Mouse (Mus musculus) G1E (cell line): ENCODE data around the gene Sdccag8.

ENCODE experiments used
- CTCF ChIP-seq: IDR thresholded peaks from 2 replicates; pipeline ENCODE4 v1.5.1; 2012; ENCODE audit warnings: low read depth, low read length, inconsistent platforms, mixed read lengths
- GATA1 ChIP-seq: IDR thresholded peaks from 2 replicates; pipeline ENCODE4 v1.6.1; 2012; ENCODE audit warnings: borderline replicate concordance, low read length, inconsistent platforms, mixed read lengths
- POLR2AphosphoS5 ChIP-seq: IDR thresholded peaks from 2 replicates; pipeline ENCODE4 v1.6.1; 2012; ENCODE audit warnings: low read depth, low read length, inconsistent platforms; ENCODE audit not compliant: insufficient replicate concordance
- TAL1 ChIP-seq: conservative IDR thresholded peaks from 2 replicates; pipeline ENCODE4 v1.6.1; 2012; ENCODE audit warnings: low read depth, low read length, inconsistent platforms, mixed read lengths

- TF ChIP-seq CTCF (no peak), GATA1 (no peak), TAL1 (no peak), POLR2AphosphoS5 (no peak)
Measured at GRCm38 (mm10) chr1:176874155-176874554, 59.7 kb downstream of the Sdccag8 start.
